Mouse (Mus musculus): ENCODE data around the gene Ccdc28b. TPM values are rescaled to one million over a fixed set of nuclear protein-coding genes. Genes with fewer than 3 reads are reported as not detected.

The Ccdc28b gene
- polyA plus RNA-seq (2012; fragmentation: generic; extraction: Trizol), result 10 to 100 TPM in 1 of 2 experiments, 1 to 10 TPM in 1; 8.4 to 46.3 TPM

GRCm38 (mm10) chr4:129623681-129624091 lies at the start of gene Ccdc28b:
Gene Ccdc28b (minus strand): TSS chr4:129623947.

GRCm38 (mm10) chr4:129672083-129672877 lies 48.5 kb upstream of the Ccdc28b start, which contains the start of gene Kpna6:
Gene Kpna6 (minus strand): TSS chr4:129672767.

GRCm38 (mm10) chr4:129640638-129641467 lies 17.1 kb upstream of the Ccdc28b start, which contains the start of gene Txlna:
Gene Txlna (minus strand): TSS chr4:129641065.

GRCm38 (mm10) chr4:129618786-129619691 lies 4.7 kb downstream of the Ccdc28b start, which contains the start of gene Iqcc:
Gene Iqcc (minus strand): TSS chr4:129619099.

GRCm38 (mm10) chr4:129614093-129614492 lies 9.7 kb downstream of the Ccdc28b start, which contains the start of gene Dcdc2b:
Gene Dcdc2b (minus strand): TSS chr4:129614257.

GRCm38 (mm10) chr4:129600233-129601158 lies 23.3 kb downstream of the Ccdc28b start, which contains the start of the genes Eif3i and Tmem234:
Gene Eif3i (minus strand): TSS chr4:129600648.
Gene Tmem234 (plus strand): TSS chr4:129600668.

GRCm38 (mm10) chr4:129578466-129578865 lies 45.3 kb downstream of the Ccdc28b start, which contains the start of gene Fam167b:
Gene Fam167b (minus strand): TSS chr4:129578549.

GRCm38 (mm10) chr4:129573430-129573829 lies 50.3 kb downstream of the Ccdc28b start, which contains the start of gene Lck:
Gene Lck (minus strand): TSS chr4:129573641.

Other genes with a start within 250 kb of the Ccdc28b start
- 1 to 10 TPM; 1.4 to 8.8 TPM for gene Zbtb8a, start 245.8 kb downstream of the Ccdc28b start, polyA plus RNA-seq (2012; fragmentation: generic; extraction: Trizol)
- gene Zbtb8b, start 183.1 kb downstream of the Ccdc28b start, polyA plus RNA-seq (2012; fragmentation: generic; extraction: Trizol), result under 1 TPM in 1 of 2 experiments, not detected in 1; 0.01 TPM
- gene Bsdc1, start 162.4 kb downstream of the Ccdc28b start, polyA plus RNA-seq (2012; fragmentation: generic; extraction: Trizol), result 10 to 100 TPM in 1 of 2 experiments, 1 to 10 TPM in 1; 2.2 to 20.7 TPM
- not detected for gene Tssk3, start 132.9 kb downstream of the Ccdc28b start, polyA plus RNA-seq (2012; fragmentation: generic; extraction: Trizol)
- under 1 TPM in 1 of 2 experiments, not detected in 1; 0.09 TPM for gene Fam229a, start 132.8 kb downstream of the Ccdc28b start, polyA plus RNA-seq (2012; fragmentation: generic; extraction: Trizol)
- gene Marcksl1, start 110.4 kb downstream of the Ccdc28b start, polyA plus RNA-seq (2012; fragmentation: generic; extraction: Trizol), result 100 to 1,000 TPM in 1 of 2 experiments, 10 to 100 TPM in 1; 57.5 to 148 TPM
- gene Hdac1, start 81.2 kb downstream of the Ccdc28b start, polyA plus RNA-seq (2012; fragmentation: generic; extraction: Trizol), result 10 to 100 TPM; 10.4 to 97.9 TPM
- gene Lck, start 50.3 kb downstream of the Ccdc28b start, polyA plus RNA-seq (2012; fragmentation: generic; extraction: Trizol), result under 1 TPM; 0.12 to 0.33 TPM
- under 1 TPM in 1 of 2 experiments, not detected in 1; 0.12 TPM for gene Fam167b, start 45.4 kb downstream of the Ccdc28b start, polyA plus RNA-seq (2012; fragmentation: generic; extraction: Trizol)
- 100 to 1,000 TPM; 267 to 601 TPM for gene Eif3i, start 23.3 kb downstream of the Ccdc28b start, polyA plus RNA-seq (2012; fragmentation: generic; extraction: Trizol)
- gene Tmem234, start 23.3 kb downstream of the Ccdc28b start, polyA plus RNA-seq (2012; fragmentation: generic; extraction: Trizol), result 100 to 1,000 TPM; 192 to 203 TPM
- under 1 TPM; 0.27 to 0.48 TPM for gene Dcdc2b, start 9.7 kb downstream of the Ccdc28b start, polyA plus RNA-seq (2012; fragmentation: generic; extraction: Trizol)
- gene Iqcc, start 4.8 kb downstream of the Ccdc28b start, polyA plus RNA-seq (2012; fragmentation: generic; extraction: Trizol), result 10 to 100 TPM in 1 of 2 experiments, 1 to 10 TPM in 1; 6.8 to 27.3 TPM
- 10 to 100 TPM in 1 of 2 experiments, 1 to 10 TPM in 1; 9.4 to 25.1 TPM for gene Txlna, start 17.1 kb upstream of the Ccdc28b start, polyA plus RNA-seq (2012; fragmentation: generic; extraction: Trizol)
- gene Kpna6, start 48.8 kb upstream of the Ccdc28b start, polyA plus RNA-seq (2012; fragmentation: generic; extraction: Trizol), result 10 to 100 TPM in 1 of 2 experiments, 1 to 10 TPM in 1; 5.5 to 16.3 TPM
- 10 to 100 TPM; 12.8 to 14.4 TPM for gene Tmem39b, start 72.9 kb upstream of the Ccdc28b start, polyA plus RNA-seq (2012; fragmentation: generic; extraction: Trizol)
- 10 to 100 TPM; 10.8 to 54.5 TPM for gene Khdrbs1, start 118.4 kb upstream of the Ccdc28b start, polyA plus RNA-seq (2012; fragmentation: generic; extraction: Trizol)
- 10 to 100 TPM; 11.6 to 54.7 TPM for gene Ptp4a2, start 187.3 kb upstream of the Ccdc28b start, polyA plus RNA-seq (2012; fragmentation: generic; extraction: Trizol)

Measured in C3H10T1/2 (cell line).